Mouse (Mus musculus): ENCODE measurements at regions not wholly inside any gene's neighbourhood (a gene's known extent, or its start where the extent isn't known, plus 50 kb on each side); places are given as distances from the start of the nearest gene placed in this dataset.

DNA sequence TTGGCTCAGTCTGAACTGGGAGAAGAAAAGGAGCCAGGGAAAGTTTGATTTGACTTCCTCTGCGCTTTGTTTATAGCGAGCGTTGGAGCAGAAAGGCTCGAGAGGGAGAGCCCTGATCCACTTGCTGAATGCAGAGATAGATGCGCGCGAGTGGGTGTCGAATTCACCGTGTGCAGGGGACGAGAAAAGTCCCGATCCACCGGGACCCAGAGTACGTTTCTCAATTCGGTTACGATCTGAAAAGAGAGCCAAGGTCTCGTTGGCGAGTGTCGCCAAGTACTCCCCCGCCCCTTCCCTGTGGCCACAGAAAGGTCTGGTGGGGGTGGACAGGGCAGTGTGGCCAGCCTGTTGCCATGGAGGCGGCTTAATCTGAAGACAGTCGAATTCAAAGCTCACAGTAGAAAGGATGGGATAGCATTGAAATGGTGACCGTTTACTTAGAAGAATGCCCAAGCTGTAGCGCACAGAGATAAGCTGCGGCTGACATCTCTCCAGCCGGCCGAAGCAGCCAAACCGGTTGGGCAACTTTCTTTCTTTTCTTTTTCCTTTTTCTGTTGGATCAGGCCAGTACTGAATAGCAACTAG lies 139.5 kb upstream of the Zfp217 start:
- WGBS = 1% methylated on average over 27 of the region's 27 CpGs
- DNase-seq (ENCODE audit: low spot score) (peak; percentile 82), ATAC-seq (ENCODE audit: low FRiP score) (peak; percentile 87)
- H3K4me2 ChIP-seq (ENCODE audit: low read depth, low read length, poor library complexity, severe bottlenecking) = peak overlapping the region; percentile 71
- H3K9ac ChIP-seq (replicated peaks; ENCODE audit: low read length, poor library complexity, severe bottlenecking) = peak overlapping the region; percentile 14; the same call in 1 of the 2 replicates
- no peaks in the 10 kb centered on the region for H3K9me3 ChIP-seq (ENCODE audit: low read length)
- peak overlapping the region; percentile 63 for H3K27ac ChIP-seq (ENCODE audit: low read depth, low read length)
- peaks cover 4% of the 10 kb centered on the region; the same call in 1 of the 2 replicates for H3K27me3 ChIP-seq (ENCODE audit: insufficient read depth, low read length)
- 0 out of 2 replicates have a peak, but pooled peaks cover 4% of the 10 kb centered on the region for H3K4me1 ChIP-seq (ENCODE audit: insufficient read depth, low read length)
- TF ChIP-seq CTCF (IDR thresholded peaks at IDR 0.05) = no peak
- no peaks in the 10 kb centered on the region for H3K36me3 ChIP-seq (ENCODE audit: insufficient read depth, low read length)
- peak overlapping the region; percentile 31 for H3K4me3 ChIP-seq (ENCODE audit: low read depth, low read length)

DNA sequence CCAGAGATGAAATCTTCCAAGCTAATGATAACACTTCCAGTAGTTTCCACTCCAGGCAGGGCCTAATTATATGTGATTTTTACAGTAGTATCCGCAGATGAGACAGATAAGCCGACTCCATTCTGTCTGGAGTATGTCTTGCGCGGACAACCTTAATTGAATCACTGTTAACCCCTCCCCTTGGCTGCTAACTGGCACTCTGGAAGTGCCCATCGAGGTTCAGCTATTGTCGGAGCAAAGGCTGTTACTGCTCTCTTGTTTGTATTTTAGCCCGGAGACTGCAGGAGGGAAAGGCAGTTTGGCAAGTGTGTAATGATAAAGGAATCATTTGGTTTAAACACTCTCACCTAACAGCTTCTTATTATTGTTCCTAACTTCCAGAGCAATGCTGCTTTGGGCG lies 138.9 kb upstream of the Zfp217 start:
- H3K9ac ChIP-seq (replicated peaks; ENCODE audit: low read length, poor library complexity, severe bottlenecking) = no peak overlapping the region

DNA sequence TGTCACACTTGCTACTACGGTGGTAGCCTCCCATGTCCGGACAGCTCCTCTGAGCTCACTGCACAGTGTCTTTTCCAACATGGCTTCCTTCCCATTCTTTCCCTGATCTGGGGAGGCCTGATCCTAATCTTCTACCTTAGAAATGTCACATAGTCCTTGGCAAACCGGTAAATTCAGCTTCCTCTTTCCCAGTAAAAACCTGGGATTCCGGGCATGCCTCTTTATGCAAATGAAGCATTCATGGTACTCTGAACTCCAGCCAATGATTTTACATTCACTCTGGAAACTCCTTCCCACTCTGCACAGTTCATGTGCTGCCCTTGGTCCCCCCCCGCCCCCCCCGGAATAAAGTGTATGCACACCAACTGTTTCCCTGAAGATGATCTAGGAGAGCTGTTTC lies 134.6 kb upstream of the Zfp217 start:
- H3K4me2 ChIP-seq (ENCODE audit: low read depth, low read length, poor library complexity, severe bottlenecking) = no peak overlapping the region
- no peaks in the 10 kb centered on the region for H3K9me3 ChIP-seq (ENCODE audit: low read length)
- H3K4me3 ChIP-seq (ENCODE audit: low read depth, low read length) = no peak overlapping the region
- no peak overlapping the region for H3K9ac ChIP-seq (replicated peaks; ENCODE audit: low read length, poor library complexity, severe bottlenecking)
- no peak for TF ChIP-seq CTCF (IDR thresholded peaks at IDR 0.05)
- 0 out of 2 replicates have a peak, but pooled peaks cover 3% of the 10 kb centered on the region for H3K4me1 ChIP-seq (ENCODE audit: insufficient read depth, low read length)
- H3K36me3 ChIP-seq (ENCODE audit: insufficient read depth, low read length) = no peaks in the 10 kb centered on the region
- DNase-seq (ENCODE audit: low spot score) = no peak
- no peaks in the 10 kb centered on the region for H3K27me3 ChIP-seq (ENCODE audit: insufficient read depth, low read length)
- H3K27ac ChIP-seq (ENCODE audit: low read depth, low read length) = no peak overlapping the region
- 56% methylated on average over 6 of the region's 6 CpGs for WGBS
- no peak for ATAC-seq (ENCODE audit: low FRiP score)

More for the DNA sequence above, 138.9 kb upstream of the Zfp217 start:
- Histone ChIP-seq H3K4me3 (ENCODE audit: low read depth, low read length) (no peak overlapping the region; the same call in 1 of the 2 replicates), H3K27ac (ENCODE audit: low read depth, low read length) (peak overlapping the region; percentile 63; the same call in 1 of the 2 replicates), H3K36me3 (ENCODE audit: insufficient read depth, low read length) (no peaks in the 10 kb centered on the region), H3K4me2 (ENCODE audit: low read depth, low read length, poor library complexity, severe bottlenecking) (peak overlapping the region; percentile 71), H3K27me3 (ENCODE audit: insufficient read depth, low read length) (peaks cover 4% of the 10 kb centered on the region; the same call in 1 of the 2 replicates), H3K9me3 (ENCODE audit: low read length) (no peaks in the 10 kb centered on the region), H3K4me1 (ENCODE audit: insufficient read depth, low read length) (0 out of 2 replicates have a peak, but pooled peaks cover 4% of the 10 kb centered on the region)
- ATAC-seq (ENCODE audit: low FRiP score) (no peak), DNase-seq (ENCODE audit: low spot score) (peak; percentile 69)
- no peak for TF ChIP-seq CTCF (IDR thresholded peaks at IDR 0.05)
- WGBS = 13% methylated on average over 8 of the region's 8 CpGs

DNA sequence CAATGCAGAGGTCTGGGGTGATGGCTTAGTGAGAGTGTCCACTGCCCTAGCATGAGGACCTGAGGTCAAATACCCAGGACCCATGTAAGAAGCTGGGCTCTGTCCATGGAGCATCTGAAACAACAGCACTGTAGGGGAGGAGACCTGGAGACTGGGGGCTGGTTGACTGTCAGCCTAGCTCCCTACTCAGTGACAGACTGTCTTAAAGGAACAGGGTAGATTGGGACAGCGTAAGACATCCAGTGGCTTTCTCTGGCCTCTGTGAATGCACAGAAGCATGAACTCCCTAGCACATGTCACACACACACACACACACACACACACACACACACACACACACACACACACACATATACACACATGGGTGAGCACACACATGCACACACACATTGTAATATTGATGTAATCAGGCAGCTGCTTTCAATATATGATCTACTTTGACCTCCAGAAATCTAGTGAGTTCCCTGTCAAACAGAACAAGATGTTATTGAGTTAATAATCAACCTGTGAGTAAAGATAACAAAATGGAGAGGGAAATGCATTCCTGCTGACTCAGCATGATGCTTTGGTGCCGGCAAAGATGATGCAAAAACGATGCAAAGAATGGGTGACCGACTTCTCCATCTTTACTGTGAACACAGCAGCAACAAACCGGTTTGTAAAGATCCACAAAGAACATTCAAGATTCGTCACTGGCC lies 133.6 kb upstream of the Zfp217 start:
- Histone ChIP-seq H3K27ac (ENCODE audit: low read depth, low read length) (no peak overlapping the region), H3K36me3 (ENCODE audit: insufficient read depth, low read length) (no peaks in the 10 kb centered on the region), H3K27me3 (ENCODE audit: insufficient read depth, low read length) (no peaks in the 10 kb centered on the region), H3K4me1 (ENCODE audit: insufficient read depth, low read length) (no peaks in the 10 kb centered on the region), H3K4me2 (ENCODE audit: low read depth, low read length, poor library complexity, severe bottlenecking) (no peak overlapping the region), H3K4me3 (ENCODE audit: low read depth, low read length) (no peak overlapping the region), H3K9ac (replicated peaks; ENCODE audit: low read length, poor library complexity, severe bottlenecking) (no peak overlapping the region), H3K9me3 (ENCODE audit: low read length) (no peaks in the 10 kb centered on the region)
- ATAC-seq (ENCODE audit: low FRiP score) (no peak), DNase-seq (ENCODE audit: low spot score) (no peak)
- WGBS = 88% methylated on average over 6 of the region's 6 CpGs
- no peak for TF ChIP-seq CTCF (IDR thresholded peaks at IDR 0.05)

DNA sequence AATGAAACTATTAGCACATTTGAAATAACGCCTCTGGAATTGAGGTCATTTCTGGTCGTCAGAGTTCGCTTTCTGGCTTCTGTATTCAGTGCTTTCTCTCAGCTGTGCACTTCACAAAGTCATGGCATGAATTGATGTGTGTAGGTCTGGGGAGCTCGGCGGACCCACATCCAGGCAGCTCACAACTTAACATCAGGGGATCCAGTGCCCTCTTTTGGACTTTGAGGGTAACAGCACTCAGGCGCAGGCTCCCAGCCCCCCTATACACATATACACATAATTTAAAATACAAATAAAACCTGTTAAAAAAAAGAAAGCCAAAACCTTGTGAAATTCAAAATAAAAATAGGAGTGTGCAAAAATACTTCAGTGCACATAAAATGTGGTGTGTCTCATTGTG lies 132.8 kb upstream of the Zfp217 start:
- no peaks in the 10 kb centered on the region for H3K36me3 ChIP-seq (ENCODE audit: insufficient read depth, low read length)
- no peaks in the 10 kb centered on the region for H3K4me1 ChIP-seq (ENCODE audit: insufficient read depth, low read length)
- H3K4me2 ChIP-seq (ENCODE audit: low read depth, low read length, poor library complexity, severe bottlenecking) = no peak overlapping the region
- peak; percentile 65 for TF ChIP-seq CTCF (IDR thresholded peaks at IDR 0.05)
- no peaks in the 10 kb centered on the region for H3K27me3 ChIP-seq (ENCODE audit: insufficient read depth, low read length)
- H3K4me3 ChIP-seq (ENCODE audit: low read depth, low read length) = no peak overlapping the region
- ATAC-seq (ENCODE audit: low FRiP score) = no peak
- H3K27ac ChIP-seq (ENCODE audit: low read depth, low read length) = no peak overlapping the region
- WGBS = 65% methylated on average over 6 of the region's 6 CpGs
- no peaks in the 10 kb centered on the region for H3K9me3 ChIP-seq (ENCODE audit: low read length)
- DNase-seq (ENCODE audit: low spot score) = peak; percentile 63
- H3K9ac ChIP-seq (replicated peaks; ENCODE audit: low read length, poor library complexity, severe bottlenecking) = no peak overlapping the region

DNA sequence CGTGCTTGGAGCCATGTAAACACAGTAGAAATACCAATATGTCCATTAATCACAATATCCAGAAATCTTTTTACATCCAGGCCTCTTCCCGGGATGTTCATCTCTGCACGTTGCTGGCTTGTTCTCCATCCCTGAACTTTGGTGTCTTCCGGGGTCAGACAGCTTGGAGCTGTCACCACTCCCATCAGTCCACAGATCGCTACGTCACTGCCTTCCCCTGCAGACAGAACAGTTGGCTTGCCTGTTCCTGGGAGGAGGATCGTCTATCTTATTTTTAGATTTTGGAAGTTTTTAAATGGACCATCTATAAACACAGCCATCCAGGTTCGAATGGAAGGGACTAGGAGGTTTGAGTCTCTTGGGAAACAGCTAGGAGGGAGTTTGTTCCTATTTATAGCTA lies 130.0 kb upstream of the Zfp217 start:
- no peak overlapping the region for H3K4me3 ChIP-seq (ENCODE audit: low read depth, low read length)
- DNase-seq (ENCODE audit: low spot score) = no peak
- TF ChIP-seq CTCF (IDR thresholded peaks at IDR 0.05) = no peak

More for the DNA sequence above, 130.0 kb upstream of the Zfp217 start:
- Histone ChIP-seq H3K9me3 (ENCODE audit: low read length) (no peaks in the 10 kb centered on the region), H3K36me3 (ENCODE audit: insufficient read depth, low read length) (no peaks in the 10 kb centered on the region), H3K4me2 (ENCODE audit: low read depth, low read length, poor library complexity, severe bottlenecking) (no peak overlapping the region), H3K4me1 (ENCODE audit: insufficient read depth, low read length) (no peaks in the 10 kb centered on the region), H3K27me3 (ENCODE audit: insufficient read depth, low read length) (no peaks in the 10 kb centered on the region), H3K27ac (ENCODE audit: low read depth, low read length) (no peak overlapping the region), H3K9ac (replicated peaks; ENCODE audit: low read length, poor library complexity, severe bottlenecking) (no peak overlapping the region)
- no peak for ATAC-seq (ENCODE audit: low FRiP score)
- WGBS = 79% methylated on average over 8 of the region's 8 CpGs

All from midbrain, postnatal 0 days (tissue).